Mouse (Mus musculus) ovary, adult 18-20 months (tissue): ENCODE measurements around the gene Fads2.
"Not testable (repeated sequence)": the region's sequence is repeated elsewhere in the genome, so short reads cannot be mapped to it uniquely, and the experiment has no call there.

Experiments used
- DNase-seq: peaks from one replicate; pipeline ENCODE4 v3.0.0; 2022; ENCODE audit warnings: low spot score, mixed read lengths

Fads2 gene

DNA sequence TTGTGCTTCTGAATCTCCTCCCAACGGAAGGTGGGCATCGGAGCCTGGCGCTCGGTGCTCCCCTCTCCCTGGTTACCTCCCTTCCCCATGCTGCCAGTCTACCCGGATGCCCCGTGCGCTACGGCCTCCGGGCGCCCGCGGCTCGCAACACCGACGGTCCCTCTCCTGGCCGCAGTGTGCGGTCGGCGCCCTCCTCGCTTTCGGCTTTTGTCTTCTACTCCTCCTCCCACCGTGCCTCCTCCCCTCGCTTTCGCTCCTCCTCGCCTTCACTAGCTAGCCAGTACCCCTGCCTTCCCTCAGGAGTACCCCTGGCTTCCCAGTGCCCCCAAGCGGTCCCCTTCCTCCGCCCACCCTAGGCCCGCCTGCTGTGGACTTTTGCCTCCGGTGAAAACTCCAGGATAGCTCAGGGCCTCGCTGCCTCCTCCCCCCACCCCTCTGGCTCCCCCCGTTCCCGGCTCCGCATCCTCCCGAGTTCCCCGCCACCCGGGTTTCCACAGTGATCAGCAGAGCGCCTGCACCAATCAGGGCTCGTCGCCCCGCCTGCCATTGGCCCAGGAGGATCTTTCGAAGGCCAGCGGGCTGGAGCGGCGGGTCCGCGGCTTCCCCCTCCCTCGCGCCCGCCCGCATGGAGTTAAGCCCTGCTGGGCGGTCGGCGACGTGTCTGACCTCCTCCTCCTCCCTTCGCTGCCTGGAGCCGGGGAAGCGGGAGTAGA is at the start of gene Fads2:
Gene Fads2, minus strand, starts transcription at position 406 of the 713 bp plus-strand sequence.
- peak; percentile 93 for DNase-seq

DNA sequence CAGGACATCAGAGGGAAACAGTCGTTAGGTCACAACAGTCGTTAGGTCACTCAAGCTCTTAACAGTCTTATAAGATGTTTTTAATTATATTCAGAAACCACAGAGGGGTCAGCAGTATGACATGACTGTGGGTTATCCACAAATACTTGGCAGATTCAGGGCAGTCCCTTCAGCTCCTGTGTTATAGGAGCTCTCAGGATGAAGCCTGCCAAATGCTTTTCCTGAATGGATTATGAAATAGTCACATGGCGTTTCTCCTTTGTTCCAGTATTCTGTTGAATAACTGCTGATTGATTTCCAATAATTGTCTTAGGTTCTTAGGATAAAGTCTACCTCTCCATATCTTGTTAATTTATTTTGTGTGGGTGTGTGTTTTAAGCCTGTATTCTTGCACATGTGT is 47.6 kb upstream of the Fads2 start:
- DNase-seq, result no peak

DNA sequence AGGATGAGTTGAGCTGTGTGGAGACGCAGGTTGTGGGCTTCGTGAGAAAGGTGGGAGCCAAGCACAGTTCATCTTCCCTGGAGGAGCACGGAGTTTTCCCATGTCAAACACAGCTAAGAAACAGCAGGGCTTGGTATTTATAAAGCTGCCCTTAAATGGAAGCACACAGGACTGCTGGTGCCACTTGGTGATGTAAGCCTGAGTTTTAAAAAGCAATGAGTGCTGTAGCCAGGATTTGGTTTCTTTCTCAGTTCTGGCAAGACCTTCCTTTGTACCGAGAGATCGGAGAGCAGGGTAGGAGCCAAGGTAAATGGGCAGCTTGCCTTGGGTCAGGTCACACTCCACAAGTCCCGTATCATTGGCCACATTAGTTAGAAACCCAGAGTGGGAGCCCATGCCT is 47.0 kb upstream of the Fads2 start:
- DNase-seq, result no peak

DNA sequence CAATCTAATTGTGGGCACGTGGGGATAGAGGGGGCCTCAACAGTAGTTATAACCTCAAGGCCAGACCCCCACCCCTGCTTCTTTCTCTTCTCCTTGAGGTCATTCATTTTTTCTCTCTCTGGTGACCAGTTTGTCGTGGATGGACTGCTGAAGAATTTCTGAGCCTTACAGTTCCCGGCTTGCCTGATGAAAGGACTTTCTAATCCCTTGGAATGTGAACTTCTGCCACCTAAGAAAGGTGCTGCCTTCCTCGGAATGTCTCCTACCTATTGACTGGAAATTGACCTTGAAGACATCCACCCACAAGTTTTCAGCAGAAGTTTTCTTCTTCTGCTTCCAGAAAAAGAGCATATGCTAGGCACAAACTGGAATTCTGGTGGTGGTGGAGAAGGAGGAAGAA is 42.9 kb upstream of the Fads2 start:
- no peak for DNase-seq

DNA sequence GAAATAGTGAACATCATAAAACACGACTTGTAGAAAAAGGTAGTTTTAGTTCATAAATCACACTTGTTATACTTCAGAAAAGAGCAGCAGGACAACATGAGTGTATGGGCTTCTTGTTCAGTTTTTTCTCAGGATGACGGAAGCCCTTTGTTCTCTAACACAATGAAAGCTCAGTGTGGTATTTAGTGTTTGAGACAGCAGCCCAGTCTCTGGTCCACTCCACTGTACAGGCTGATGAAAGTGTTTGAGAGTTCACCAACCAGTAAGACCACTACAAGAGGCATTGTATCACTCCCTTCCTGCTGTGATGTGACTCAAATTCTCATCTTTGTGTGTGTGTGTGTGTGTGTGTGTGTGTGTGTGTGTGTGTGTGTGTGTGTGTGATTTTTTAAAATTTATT is 42.1 kb upstream of the Fads2 start:
- no peak for DNase-seq

DNA sequence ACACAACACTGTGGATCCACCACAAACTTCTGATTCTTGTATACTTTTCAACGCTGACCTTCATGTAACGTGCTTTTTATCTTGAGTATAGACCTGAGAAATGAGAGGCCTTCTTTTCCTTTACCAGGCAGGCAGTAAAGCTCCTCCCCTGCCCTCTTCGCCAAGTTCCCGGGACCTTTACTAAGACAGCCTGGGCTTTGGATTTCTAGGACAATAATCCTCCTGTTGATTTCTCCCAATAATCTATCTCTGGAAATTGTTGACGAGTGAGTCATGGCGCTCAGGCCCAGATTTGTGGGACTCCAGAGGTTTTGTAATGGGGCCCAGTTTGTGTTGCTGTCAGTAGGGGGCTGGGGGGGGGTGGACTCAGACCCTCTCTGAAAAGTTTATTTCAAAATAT is 38.2 kb upstream of the Fads2 start:
- no peak for DNase-seq

DNA sequence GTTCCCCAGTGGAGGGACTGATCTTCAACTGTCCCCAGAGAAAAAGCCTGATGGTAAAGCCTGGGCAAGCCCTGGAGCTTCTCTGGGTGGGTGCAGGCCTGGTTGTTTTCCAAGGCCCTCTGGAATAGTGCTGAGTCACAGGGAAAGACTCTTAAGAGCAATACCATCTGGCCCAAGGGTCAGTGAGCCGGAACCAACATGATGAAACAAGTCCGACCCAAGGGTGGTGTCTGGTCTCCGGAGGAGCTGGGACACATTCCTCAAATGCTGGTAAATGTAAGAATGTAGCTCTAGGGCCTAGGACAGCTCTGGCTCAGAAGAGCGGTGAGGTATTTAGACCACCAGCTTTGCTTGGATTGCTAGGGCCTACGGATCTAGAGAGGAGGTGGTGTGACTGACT is 35.9 kb upstream of the Fads2 start:
- DNase-seq, result no peak

DNA sequence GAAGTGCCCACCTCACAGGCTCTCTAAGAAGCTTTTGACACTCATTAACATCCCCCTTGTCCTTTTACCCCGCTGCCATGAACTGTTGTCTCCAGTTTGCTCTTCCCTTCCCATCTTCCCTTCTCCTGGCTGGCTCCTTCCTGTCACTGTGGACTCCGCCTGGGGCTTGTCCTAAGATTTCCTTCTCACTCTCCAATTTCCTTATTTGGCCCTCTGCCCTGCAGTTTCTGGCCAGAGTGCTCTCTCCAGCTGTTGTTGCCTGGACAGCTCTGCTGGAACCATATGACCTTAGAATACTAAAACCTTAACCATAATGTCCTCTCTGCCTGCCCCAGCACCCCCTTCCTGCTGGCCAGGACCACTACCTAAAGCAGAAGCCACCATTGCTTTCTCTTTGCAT is 33.1 kb upstream of the Fads2 start:
- DNase-seq, result peak; percentile 25

DNA sequence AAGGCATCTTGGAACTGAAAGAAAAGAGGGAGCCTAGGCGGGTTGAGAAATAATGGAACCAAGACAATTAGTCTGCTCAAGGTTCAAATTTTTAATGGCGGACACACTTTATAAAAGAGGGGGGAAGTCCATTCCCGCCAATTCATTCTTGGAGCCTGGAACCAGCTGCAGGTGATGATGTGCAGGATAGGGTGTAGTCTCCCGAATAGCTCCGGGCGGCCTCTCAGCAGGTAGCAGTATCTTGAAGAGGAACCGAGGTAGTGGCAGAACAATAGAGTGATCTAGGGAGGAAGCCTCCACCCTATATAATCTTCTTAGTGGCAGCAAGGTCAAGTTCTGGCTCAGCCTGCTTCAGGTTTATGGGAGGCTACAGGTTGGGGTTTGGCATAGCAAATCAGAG is 28.0 kb upstream of the Fads2 start:
- DNase-seq, result not testable (repeated sequence)

DNA sequence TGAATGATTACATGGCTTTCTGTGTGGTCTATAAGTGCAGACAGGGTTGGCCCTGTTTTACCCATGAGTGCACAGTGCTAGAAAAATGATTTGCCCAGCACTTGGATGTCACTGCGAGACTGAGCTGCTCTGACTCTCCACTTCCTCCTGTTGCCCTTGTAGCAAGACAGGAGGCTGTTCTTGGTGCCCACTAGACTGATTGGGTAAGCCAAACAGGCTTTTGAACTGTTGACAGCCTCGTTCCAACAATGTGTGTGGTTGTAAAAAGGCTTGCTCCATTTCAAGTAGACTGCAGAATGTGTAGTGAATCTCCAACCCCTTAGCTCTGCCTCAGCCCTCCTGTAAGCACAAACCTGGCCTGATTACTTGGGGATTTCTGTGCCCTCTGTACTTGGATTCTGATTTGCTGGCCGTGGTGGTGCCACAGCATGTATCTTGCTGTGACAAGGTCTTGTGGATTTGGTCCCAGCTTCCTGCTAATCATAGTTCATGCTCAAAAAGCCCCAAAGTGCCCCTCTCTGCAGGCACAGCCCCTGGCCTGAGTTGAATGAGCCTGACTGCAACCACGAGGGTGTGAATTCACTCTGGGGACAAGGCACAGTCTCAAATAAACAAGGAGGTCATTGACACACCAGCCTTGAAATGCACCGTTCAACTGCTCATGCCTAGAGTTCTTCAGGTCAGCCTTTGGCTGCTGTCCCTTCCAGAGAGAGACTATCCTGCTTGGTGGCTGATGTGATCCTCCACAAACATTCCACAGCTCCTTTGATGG is 25.1 kb upstream of the Fads2 start:
- DNase-seq, result no peak

DNA sequence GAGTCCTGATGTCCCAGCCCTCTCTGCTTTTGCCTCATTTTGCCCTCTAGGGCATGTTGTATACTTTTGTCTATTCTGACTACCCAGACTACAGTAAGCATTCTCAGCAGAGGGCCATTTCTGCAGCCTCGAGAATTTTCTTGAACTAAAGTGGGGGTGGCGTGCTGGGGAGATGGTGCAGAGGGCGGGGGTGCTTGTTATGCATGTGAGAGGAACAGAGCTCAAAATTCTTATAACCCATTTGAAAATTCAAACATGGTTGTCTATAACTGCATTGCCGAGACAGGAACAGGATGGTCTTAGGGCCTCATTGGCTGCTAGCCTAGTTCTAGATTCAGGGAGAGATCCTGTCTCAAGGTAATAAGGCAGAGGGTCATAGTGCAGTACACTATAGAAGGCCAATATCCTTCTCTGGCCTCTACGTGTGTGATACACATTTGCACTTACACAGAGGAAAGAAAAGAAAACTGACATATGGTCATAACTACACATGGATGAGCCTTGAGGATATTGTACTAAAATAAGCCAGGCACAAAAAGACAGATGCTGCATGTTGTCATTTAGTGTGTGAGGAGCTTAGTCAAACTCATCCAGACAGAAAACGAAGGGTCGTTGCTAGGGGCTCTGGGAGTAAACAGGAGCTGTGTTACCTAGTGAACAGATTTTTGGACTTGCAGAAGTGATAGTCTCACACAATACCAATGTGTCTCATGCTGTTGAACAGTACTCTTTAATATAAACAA is 22.5 kb upstream of the Fads2 start:
- DNase-seq, result no peak

DNA sequence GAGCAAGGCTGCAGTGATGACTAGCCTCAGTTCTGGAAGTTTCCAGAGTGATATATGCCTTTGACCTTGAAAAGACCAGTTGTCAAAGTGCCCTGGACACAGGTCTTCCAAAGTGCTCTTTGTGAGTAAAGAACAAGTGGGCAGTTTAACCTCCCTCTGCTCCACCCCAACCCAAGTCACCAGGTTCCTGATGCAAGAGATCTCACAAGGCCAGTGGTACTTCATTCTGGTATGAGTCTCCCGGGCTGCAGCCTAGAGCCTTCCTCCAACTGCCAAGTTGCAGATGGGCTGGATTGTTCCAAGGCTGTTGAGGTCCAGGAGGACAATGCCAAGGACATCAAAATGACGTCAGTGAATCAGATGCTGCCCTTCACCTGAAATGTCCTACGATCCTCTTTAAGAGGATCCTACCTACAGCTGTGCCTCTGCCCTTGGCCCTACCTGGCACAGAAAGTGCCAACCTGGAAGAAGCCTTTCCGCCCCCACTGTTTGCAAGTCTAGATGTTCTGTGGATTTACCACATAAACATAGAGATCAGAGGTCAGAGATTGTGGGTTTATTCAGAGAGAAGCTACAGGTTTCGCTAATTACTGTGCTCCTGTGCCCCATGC is 20.6 kb upstream of the Fads2 start:
- DNase-seq, result peak; percentile 26

DNA sequence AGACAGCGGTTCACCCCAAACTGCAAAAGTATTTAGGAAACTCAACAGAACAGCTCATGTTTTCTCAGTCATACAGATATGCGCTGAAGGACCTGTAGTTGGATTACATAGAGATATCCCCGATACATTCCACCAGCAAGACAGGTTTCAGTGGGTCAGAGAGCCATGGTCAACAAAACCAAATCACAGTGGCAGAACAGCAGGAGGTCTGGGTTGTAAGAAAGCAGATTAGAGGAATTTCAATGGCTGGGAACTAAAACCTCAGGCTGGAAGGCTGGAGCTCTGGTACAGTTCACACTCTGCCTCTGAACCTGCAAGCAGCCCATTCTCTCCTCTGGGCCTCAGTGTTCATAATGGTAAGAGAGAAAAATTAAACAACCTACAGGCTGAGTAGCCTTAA is 15.1 kb upstream of the Fads2 start:
- DNase-seq, result no peak

DNA sequence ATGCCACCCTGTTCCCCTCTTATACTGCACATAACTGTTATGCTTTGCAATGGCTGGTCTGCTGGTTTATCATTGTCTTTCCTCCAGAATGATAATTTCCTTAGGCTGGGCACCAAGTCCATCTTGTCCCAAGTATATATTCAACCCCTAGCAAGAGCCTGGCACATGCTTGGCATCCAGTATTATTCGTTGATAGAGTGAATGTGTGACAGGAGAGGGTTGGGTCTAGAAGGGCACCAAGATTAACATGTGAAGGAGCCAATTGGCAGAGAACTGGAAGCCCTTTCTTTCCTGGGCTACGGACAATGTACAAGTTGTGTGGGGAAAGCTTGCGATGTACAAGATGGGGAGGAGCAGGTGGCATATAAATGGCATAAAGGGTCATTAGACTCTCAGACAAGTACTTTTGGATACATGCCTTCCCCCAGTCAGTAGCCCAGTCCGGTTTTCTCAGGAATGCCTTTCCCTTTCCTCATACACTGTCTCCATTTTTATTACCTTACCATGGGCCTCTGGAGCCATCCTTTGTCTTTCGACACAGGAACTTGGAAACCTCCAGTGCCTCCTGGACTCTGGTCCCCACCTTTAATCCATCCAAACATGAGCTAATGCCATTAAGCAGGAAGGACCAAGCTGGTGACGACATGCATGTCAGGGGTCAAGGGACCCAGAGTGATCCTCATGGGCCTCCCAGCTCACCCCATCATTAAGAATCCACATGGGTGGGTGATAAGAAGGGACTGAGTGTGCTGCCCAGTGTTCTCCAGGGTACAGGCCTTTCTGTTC is 14.0 kb upstream of the Fads2 start:
- DNase-seq, result no peak

DNA sequence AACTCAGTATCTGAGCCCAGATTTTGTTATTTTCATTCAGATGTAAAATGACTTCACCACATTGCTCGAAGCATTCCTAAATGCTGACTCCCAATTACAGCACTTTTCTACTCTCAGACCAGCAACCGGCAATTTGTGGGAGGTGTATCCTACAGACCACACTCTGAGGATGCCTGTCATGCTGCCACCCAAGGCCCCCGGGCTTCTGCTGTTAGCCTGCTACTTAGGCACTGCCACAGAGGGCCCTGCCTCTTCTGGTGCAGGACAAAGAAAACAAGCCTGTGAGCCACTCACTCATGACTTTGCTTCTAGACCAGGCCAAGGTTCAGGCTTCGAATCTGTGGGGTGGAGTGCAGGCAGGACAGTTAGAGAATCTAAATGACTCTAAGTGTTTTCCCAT is 11.4 kb upstream of the Fads2 start:
- DNase-seq, result no peak

DNA sequence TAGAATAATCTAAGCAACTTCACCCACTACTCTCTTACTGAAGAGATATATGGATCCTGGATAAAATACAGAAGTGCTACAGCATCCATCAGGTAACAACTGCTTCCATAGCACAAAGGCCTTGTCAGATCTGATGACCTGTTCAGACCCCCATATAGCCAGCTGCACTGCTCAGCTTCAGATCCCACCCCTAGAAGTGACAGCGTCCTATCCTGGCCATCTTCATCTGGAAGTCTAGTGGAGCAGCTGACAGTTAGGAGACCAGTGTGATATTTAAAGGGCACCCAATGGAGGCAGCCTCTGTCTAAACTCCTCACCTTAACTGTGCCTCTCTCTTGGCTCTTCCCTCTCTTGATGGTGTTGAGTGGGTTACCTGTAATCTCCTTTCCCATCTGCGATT is 7.1 kb upstream of the Fads2 start:
- DNase-seq, result no peak

DNA sequence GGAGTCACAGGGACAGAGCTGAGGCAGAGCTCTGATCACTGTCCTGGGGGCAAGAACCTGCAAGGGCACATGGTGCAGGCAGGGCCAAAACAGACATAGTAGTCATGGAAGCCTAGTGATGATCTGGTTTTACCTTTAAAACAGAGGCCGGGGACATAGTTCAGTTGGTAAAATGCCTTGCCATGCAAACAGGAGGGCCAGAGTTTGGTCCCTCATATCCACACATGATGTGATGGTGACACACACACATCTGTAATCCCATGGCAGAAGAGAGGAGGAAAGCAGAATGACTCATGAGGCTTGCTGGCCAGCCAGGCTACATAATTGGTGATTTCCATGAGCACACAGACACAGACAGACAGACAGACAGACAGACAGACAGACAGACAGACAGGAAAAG is 6.6 kb upstream of the Fads2 start:
- DNase-seq, result no peak

DNA sequence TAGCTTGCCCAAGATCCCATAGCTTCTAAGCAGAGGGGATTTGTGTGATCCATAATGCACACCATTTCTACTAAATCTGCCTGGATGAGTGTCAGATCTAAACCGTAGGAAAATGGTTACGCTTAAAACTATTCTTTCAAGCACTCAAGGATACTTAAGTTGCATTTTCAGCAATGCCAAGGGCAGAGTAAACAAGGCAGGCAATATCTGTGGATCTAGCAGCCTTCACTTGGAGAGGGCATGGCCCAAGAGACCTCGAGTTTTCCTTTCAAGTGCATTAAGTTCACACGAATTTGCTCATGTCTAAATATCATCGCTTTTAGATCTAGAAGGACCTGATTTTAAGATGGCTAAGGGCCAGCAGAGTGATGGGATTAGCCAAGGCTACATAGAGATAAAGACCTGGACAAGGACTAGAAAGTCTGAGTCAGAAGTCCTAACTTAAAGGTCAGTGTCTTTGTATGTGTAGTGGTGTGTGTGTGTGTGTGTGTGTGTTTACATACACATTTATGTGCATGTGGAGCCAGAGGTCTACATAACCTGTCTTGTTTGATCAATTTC is 5.6 kb upstream of the Fads2 start:
- peak; percentile 34 for DNase-seq

DNA sequence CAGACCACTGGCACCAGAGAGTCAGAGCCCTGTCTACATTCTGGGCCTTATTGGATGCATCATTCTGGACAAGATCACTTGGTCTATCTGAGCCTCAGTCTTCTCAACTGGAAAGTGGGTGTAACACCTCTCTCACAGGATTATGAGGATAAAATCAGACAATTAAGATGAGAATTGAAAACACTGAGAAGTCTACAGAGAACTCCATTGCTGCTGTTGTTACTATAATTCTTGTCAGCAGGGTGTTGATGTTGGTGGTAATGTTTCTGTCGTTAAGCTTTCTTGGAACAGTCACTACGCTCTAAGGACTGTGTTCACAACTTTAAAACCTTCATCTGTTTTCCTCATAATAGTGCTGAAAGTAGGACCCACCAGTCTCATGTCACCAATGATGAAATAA is 5.1 kb upstream of the Fads2 start:
- DNase-seq, result no peak

DNA sequence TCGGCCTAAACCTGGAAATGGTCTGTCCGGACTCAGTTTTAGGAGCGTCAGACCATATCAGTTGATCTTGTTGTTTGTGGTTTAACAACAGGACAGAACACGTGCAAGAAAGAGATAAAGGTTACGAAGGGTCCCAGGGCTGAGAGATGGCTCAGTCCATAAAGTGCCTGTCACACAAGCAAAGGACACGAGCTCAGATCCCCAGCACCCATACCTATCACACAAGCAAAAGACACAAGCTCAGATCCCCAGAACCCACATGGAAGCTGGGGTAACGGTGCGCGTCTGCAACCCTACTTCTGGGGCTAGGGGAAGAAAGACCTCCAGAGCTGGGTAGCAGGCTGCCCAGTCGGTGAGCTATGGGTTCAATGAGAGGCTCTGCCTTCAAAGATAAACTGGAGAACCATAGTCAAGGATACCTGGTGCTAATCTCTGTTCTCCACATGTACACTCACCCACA is 3.5 kb upstream of the Fads2 start:
- DNase-seq, result no peak

DNA sequence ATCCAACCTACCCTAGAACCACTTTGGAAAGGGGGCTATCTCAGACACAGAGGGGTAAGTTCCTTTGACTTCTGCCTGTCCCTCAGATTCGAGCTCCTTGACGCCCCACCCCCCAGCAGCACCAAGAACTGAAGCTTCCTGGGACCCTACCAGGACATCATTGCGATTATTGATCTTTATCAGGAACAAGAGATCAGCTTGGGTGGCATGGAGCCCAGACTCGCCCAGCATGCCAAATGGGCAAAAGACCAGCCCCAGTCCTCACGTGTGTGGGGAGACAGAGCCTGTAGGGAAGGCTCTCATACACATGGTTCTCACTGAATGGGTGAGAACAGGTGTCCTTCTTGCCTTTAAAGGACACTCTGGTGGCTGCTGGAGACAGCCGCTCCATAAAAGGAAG is 2.7 kb upstream of the Fads2 start:
- DNase-seq, result peak; percentile 45
